Mouse (Mus musculus) cerebral cortex, adult 2 months (tissue): ENCODE measurements around the gene Bloc1s6.

Experiments
- WGBS: fragments of 180-500 bp; shearing (Covaris S2); methylation state at CpG from one replicate; pipeline ENCODE4 v1.1.7; 2018; 5-methylcytosine and 5-hydroxymethylcytosine counted together

Gene Bloc1s6

DNA sequence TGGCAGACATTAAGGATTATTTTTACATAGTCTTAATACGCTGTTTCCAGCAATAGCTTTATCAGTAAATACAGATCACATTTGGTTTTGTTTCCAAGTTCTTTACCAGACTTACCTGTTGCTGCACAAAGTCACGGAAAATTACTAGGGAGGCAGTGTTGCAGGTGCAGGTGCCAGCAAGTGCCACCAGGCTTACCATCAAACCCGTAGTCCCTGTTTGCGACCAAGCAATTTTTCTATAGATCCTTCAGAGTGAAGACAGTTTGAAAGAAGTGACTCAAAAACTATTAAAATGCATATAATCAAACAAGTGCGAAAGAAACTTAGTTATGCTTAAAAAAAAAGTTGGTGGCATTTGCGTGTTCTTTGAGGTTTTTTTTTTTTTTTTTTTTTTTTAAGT is 26.2 kb downstream of the Bloc1s6 start:
- 65% methylated on average over 6 of the region's 6 CpGs for WGBS

DNA sequence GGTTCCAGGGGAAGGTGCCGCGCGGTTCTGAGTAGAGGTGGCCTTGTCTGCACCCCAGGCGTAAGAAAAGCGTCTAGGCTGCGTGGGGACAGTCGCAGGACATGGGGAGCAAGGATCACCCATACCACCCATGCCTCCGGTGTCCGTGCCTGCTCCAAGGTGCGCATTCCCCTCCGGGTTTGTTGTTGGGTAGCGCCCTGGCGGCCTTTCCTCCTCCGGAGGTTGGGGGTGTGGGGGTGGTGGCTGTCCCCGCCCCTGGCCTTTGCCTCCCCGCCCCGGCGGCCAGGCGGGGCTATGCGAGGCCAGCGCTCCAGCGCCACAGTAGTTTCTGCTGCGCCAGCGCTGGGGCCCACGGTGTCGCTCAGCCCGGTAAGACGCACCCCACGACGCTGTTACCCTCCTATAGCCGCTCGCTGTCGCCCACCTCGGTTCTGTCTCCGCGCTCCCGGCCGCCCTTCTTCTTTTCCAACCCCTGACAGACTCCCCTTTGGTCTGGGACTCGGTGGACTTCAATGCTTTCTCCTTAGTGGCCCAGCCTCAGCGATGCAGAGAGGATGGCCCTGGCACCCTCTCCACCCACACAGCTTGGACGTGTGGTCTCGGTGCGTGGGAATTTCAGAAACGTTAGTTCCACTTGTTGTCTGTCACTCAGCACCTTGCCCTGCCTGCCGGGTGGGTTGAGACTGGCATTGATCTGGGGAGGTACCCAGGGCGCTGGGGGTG is 26.9 kb downstream of the Bloc1s6 start, which contains the start of gene Sqor:
Gene Sqor, plus strand, starts transcription at position 167 of the 723 bp plus-strand sequence.
- WGBS = 2% methylated on average over 46 of the region's 46 CpGs

DNA sequence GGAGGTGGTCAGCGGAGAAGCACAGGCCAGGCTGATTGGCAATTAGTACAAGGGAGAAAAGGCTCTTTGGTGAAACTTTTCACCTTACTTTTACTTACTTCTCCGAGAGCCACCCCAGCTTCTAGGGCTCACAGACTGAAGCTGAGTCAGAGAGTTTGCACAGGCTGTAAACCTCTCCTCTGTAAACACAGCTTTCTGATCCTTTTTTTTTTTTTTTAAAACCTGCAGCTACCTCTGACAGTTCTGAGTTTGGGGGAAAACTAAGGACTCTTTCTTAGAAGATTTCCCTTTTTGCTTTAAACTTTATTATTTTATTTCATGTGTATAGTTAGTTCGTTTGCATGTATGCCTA is 27.5 kb downstream of the Bloc1s6 start:
- 65% methylated on average over 3 of the region's 3 CpGs for WGBS

DNA sequence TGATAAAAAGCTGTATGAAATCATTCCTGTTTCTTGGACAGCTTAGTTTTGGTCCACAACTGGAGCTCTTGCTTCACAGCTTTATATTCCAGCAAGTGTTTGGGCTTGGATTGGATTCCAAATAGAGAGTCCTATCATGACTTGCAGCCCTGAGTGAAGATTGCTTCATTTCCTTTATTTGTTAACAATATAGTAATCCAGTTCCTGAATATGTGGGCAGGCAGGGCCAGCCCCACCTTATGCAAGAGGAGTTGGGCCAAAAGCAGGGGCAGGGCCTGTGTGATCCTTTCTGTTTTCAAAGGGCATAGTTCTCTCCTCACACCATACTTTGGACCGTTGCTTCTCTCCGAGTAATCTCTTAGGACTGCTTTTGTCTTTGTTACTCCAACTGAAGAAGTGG is 32.7 kb downstream of the Bloc1s6 start:
- WGBS = 82% methylated on average over 2 of the region's 2 CpGs

DNA sequence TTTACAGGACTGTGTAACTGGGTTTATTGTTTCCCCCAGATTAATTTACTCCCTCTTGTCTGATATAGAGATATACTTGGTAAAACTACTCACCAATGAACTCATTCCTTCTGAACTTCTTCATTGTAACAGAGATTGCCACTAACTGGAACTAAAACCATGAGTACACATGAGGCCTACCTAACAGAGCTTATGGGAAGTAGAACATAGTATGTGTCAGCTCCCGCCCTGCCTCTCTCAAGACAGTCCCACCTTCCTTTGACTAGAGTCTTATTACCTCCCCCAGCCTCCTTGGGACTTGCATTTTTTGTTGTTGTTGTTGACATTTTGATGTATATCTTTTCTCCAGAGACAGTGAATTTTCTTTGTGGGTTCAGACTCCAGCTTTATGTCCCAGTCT is 34.6 kb downstream of the Bloc1s6 start:
- 97% methylated on average over 1 of the region's 1 CpGs for WGBS

DNA sequence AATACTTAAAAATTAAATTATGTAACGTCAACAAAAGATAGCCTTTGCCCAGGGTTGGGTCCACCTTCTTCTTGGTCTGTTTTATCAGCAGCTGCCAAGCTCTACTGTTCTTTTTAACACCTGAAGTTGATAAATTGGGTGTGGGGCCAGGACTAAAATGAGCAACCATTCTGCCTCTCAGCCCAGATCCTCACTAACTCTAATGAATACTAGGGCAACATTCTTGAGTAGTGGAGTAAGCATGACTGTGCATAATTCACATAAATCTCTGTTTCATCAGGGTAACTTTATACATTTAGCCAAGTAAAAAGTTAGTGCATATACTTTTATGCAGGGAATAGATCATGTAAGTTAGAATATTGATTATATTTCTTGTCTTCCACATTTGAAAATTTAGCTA is 37.2 kb downstream of the Bloc1s6 start:
- 98% methylated on average over 1 of the region's 1 CpGs for WGBS

DNA sequence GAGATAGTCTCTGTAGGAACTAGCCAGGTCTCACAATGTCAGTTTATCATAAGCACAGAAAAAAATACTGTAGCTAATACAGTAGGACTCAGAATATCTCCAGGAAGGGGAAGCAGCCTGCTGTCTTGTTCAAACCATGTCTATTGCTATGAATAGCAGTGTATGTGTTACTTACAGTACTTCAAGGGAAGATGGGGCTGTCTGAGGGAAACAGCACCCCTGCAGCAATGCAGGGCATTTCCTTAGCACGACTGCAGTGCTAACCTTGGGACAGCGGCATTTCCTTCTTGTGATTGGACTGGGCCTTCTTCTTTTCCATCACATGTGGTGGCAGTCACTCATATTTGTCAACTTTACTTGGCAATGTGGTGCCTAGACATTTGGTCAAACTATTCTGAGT is 38.5 kb downstream of the Bloc1s6 start:
- 48% methylated on average over 2 of the region's 2 CpGs for WGBS

DNA sequence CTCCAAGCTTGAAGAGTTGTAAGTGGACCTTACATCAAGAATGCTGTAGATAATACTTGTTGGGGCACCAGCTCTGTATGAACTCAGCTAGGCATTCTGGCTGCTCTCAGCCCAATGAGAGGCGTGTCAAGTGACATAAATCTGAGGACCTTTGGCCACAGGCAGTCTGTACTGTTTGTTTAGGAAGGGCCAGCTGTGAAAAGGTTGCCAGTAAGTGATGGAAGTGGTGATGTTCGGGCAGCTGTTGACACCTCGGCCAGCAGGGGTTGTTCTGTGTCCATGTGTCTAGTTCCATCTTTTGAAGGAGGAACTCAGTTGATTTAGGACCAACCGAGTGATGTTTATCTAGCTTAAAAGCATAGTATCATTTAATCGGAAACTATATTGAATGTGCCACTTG is 41.7 kb downstream of the Bloc1s6 start:
- 82% methylated on average over 5 of the region's 5 CpGs for WGBS

DNA sequence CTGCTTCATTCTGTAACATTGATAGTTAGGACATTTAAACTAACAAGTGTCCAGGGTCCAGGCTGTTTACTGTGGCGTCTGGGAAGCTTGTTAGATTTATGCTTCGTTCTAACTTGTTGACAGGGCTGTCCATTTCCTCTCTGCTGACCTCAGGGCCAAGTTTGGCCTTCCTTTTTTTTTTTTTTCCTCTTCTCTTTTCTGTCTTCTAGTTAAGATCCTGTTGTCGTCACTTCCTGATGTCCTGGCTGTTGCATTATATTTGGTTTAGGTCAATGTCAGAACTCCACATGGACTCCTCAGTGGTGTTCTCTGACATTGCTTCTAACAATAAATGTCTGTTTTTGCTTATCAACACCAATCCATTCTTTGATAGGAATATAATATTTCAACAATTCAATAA is 42.1 kb downstream of the Bloc1s6 start:
- 76% methylated on average over 3 of the region's 3 CpGs for WGBS

DNA sequence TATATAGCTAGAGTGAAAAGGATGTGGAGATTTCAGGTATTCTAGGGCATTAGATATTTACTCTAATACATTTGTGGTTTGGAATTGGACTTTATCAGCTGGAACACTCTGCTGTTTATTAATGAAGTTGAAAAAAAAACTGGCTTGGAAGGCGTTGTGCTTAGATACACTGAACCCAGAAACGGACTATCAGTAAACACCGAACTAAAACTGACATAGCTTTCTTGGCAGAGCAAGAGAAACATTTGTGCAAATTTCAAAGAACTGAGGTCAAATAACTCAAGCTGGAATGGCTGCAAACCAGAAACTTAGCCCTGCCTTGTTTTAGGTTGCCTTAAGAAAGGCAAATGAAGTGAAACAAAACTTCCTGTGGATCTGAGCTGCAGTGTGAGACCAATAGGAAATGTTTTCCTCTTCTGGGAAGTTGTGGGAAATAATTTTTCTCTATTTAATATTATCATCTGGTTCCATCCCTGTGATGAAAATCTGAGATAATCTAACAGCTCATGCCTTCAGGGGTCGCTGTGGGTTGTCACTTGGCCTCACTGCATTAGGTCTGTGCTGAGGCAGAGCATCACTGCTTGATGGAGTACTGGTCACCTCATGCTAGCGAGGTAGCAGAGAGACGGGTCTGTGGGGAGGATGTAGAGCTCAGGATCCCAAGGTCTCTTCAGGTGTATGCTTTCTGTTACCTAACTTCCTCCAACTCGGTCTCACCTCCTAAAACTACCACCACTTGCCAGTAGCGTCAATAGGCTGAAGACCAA is 43.5 kb downstream of the Bloc1s6 start:
- 70% methylated on average over 8 of the region's 8 CpGs for WGBS

DNA sequence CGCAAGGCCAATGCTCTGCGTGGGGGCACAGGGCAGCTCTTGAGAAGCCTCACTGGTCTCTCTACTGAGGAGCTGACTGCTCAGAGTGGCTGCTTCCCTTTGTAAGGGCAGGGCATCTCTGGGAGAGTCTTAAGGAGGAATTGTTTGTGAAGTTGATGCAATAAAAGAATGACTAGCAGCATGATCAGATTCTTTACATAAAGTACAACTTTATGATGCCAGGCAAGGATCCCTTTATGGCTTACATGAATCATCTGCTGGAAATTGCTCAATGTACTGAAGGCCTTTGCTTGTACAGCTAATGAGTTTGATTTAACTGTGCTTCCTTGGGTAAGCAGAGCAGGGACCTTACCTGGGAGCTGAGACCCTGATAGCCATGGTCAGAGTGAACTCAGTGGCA is 45.4 kb downstream of the Bloc1s6 start:
- WGBS = 92% methylated on average over 2 of the region's 2 CpGs

DNA sequence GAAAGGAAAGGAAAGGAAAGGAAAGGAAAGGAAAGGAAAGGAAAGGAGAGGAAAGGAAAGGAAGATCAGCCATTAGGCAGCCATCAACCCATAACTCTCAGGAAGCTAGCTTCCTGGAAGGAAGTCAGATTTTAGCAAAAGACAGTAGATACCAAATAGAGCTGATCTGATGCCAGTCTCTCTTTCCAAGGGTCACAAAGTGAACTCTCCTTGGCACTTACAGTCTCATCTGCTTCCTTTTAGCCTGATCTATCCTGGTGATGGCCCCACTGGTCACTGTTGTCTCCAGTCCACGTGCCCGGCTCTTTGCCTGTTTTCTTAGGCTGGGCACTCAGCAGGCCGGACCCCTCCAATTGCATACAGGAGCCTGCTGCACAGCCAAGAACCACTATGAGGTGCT is 46.4 kb downstream of the Bloc1s6 start:
- 96% methylated on average over 3 of the region's 3 CpGs for WGBS

DNA sequence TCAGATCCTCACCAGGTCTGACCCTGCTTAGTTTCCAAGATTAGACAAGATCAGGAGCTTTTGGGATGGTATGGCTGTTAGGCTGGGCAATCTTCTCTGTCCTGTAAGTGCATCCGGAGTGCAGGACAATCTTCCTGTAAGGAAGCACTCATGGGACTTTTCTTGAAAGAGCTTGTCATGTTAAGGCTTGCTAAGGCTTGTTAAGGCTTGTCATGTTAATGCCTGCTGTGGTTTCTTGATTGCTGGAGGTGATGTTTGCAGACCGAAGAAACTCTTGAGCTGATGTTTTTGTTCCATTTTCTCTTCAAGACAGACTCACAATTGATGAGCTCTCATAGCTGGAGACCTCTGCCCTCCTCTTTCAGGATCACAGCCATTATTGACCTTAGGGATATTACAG is 47.9 kb downstream of the Bloc1s6 start:
- WGBS = 92% methylated on average over 2 of the region's 2 CpGs

DNA sequence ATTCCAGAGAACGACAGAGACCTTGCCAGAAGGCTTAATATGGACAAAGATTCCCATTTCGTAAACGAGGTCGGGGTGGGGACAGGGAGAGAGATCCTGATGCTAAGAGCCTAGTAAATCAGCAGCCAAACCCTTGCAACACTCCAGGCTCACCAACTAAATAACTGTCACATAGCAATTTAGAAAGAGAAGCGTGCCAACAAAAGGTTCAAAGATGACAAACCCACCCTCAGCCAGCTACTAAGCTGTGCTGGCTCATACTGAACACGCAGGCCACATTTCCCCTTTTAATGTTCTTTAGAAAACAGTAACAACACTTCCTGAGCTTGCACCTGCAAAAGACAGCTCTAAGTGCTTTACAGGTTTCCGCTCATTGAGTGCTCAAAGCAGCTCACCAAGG is 51.0 kb downstream of the Bloc1s6 start:
- 76% methylated on average over 7 of the region's 7 CpGs for WGBS

DNA sequence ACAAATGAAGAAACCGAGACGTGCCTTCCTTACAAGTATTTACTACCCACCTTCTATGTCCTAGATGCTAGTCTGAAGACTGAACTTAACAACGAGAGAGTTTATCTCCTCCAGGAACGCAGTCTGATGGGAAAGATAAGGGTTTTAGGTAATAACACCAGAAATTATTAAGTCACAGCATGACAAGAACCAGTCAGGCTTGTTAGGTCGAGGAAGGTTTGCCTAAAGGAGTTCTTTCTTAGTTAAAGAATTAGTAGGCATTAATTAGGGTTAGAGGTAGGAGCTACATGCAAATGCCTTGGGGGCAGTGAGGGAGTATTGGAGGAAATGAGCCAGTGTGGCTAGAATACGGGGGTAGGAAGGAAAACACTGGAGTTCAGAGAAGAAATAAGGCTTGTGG is 51.4 kb downstream of the Bloc1s6 start:
- 76% methylated on average over 6 of the region's 6 CpGs for WGBS
